Mouse (Mus musculus) lung, postnatal 0 days (tissue): Measurements from ENCODE around the gene Bcdin3d. TPM values are rescaled to one million over a fixed set of nuclear protein-coding genes. Genes with fewer than 3 reads are reported as not detected.

Experiments
- ATAC-seq: fragments of 200-750 bp; cut with Nextera tagmentation; 2 replicates; pipeline ENCODE4 v1.8.0; 2017; ENCODE audit warnings: moderate library complexity
- DNase-seq: peaks from one replicate; pipeline ENCODE4 v3.0.0-alpha.2; 2016; ENCODE audit warnings: low spot score
- H3K27ac ChIP-seq: fragments of 300-500 bp; sonication (generic); 2 replicates; pipeline ENCODE4 v1.5.1; 2014; ENCODE audit warnings: antibody characterized with exemption, mild to moderate bottlenecking, low read length, mixed read lengths
- H3K27me3 ChIP-seq: fragments of 300-500 bp; sonication (generic); replicated peaks from 2 replicates; pipeline ENCODE4 v1.6.1; 2014; ENCODE audit warnings: low read length, mixed read lengths; ENCODE audit not compliant: insufficient read depth
- H3K36me3 ChIP-seq: fragments of 300-500 bp; sonication (generic); 2 replicates; pipeline ENCODE4 v1.6.1; 2014; ENCODE audit warnings: low read length, mixed read lengths; ENCODE audit not compliant: insufficient read depth
- H3K4me1 ChIP-seq: fragments of 300-500 bp; sonication (generic); 2 replicates; pipeline ENCODE4 v1.6.1; 2014; ENCODE audit warnings: antibody characterized with exemption, low read depth, low read length, mixed read lengths; ENCODE audit not compliant: insufficient read depth
- H3K4me2 ChIP-seq: fragments of 300-500 bp; sonication (generic); replicated peaks from 2 replicates; pipeline ENCODE4 v1.6.1; 2014; ENCODE audit warnings: low read depth, mild to moderate bottlenecking, low read length, moderate library complexity, mixed read lengths
- H3K4me3 ChIP-seq: fragments of 300-500 bp; sonication (generic); 2 replicates; pipeline ENCODE4 v1.5.1; 2014; ENCODE audit warnings: low read depth, low read length
- H3K9ac ChIP-seq: fragments of 300-500 bp; sonication (generic); replicated peaks from 2 replicates; pipeline ENCODE4 v1.6.1; 2014; ENCODE audit warnings: low read depth, mild to moderate bottlenecking
- H3K9me3 ChIP-seq: fragments of 300-500 bp; sonication (generic); 2 replicates; pipeline ENCODE4 v1.6.1; 2016; ENCODE audit warnings: low read length, mixed read lengths
- CTCF ChIP-seq: IDR thresholded peaks from 2 replicates; pipeline ENCODE4 v1.5.1; 2016; ENCODE audit warnings: antibody characterized with exemption, mild to moderate bottlenecking
- EP300 ChIP-seq: IDR thresholded peaks from 2 replicates; pipeline ENCODE4 v1.6.1; 2016; ENCODE audit warnings: antibody characterized with exemption, mild to moderate bottlenecking, control low read depth
- WGBS: fragments of 180-500 bp; shearing (Covaris S2); extraction: QIAGEN DNeasy Blood & Tissue Kit; methylation state at CpG from one replicate; pipeline ENCODE4 v1.1.7; 2014; 5-methylcytosine and 5-hydroxymethylcytosine counted together
- polyA plus RNA-seq: library from polyadenylated mRNA; unstranded; fragments of >200 nt; fragmentation: Nextera tagmentation; extraction: Ambion mirVana; gene quantifications from 2 replicates; pipeline ENCODE4 v1.2.1, GENCODE M21; 2015

The Bcdin3d gene
- polyA plus RNA-seq, 1 experiment from 2014 or later: 11.5 TPM

DNA sequence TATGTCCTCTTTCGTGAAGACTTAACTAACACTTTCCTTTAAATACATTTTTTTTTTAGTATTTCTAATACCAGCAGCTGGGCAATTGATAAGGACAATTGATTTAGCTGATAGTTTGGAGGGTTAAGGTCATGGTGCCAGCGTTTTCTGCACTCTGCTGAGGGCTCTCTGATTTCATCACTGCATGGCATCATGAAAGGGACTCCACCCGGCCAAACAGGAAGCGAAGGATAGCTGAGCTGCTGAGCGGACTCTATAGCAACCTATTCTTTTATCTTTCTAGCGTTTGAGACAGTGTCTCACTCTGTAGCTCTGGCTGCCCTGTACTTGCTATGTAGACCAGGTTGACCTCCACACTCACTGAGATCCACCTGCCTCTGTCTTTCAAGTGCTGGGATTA lies 10.2 kb upstream of the Bcdin3d start:
- ATAC-seq: no peak
- no peaks in the 10 kb centered on the region for H3K4me1 ChIP-seq
- H3K4me2 ChIP-seq: no peak overlapping the region
- H3K9ac ChIP-seq: no peak overlapping the region
- DNase-seq: no peak
- no peaks in the 10 kb centered on the region for H3K27me3 ChIP-seq
- no peak for TF ChIP-seq CTCF
- no peak for TF ChIP-seq EP300
- H3K27ac ChIP-seq: no peak overlapping the region
- no peaks in the 10 kb centered on the region for H3K9me3 ChIP-seq
- H3K36me3 ChIP-seq: no peaks in the 10 kb centered on the region
- 51% methylated on average over 6 of the region's 6 CpGs for WGBS
- H3K4me3 ChIP-seq: no peak overlapping the region

DNA sequence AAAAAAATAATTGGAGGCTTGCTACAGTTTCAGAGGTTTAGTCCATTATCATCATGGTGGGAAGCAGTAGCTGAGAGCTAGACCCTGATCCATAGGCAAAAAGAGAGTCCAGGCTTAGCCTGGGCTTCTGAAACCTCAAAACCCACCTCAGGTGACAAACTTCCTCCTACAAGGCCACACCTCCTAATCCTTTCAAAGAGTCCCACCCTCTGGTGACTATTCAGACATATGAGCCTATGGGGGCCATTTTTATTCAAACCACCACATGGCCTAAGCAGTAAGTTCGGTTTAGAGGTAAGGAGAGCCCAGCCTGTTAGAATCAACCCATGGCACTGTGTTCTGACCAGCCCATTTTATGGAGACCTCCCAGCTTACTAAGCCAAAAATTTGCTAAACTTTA lies 1.3 kb upstream of the Bcdin3d start:
- WGBS: 71% methylated on average over 1 of the region's 1 CpGs

GRCm38 (mm10) chr15:99473801-99474575 lies 542 bp downstream of the Bcdin3d start:
- peaks cover 4% of the 10 kb centered on the region; the same call in 1 of the 2 replicates for H3K4me1 ChIP-seq
- H3K27me3 ChIP-seq: no peaks in the 10 kb centered on the region
- H3K36me3 ChIP-seq: no peaks in the 10 kb centered on the region
- peak overlapping the region; percentile 79 for H3K4me3 ChIP-seq
- peak overlapping the region; percentile 76 for H3K9ac ChIP-seq
- ATAC-seq: peak; percentile 82
- no peaks in the 10 kb centered on the region for H3K9me3 ChIP-seq
- TF ChIP-seq EP300 (no peak; the same call in 1 of the 2 replicates), CTCF (no peak)
- peak overlapping the region; percentile 88 for H3K27ac ChIP-seq
- 3% methylated on average over 30 of the region's 38 CpGs for WGBS
- H3K4me2 ChIP-seq: peak overlapping the region; percentile 89
- peak; percentile 92 for DNase-seq

More for the DNA sequence above, 1.3 kb upstream of the Bcdin3d start:
- H3K9ac ChIP-seq: no peak overlapping the region
- no peak overlapping the region for H3K27ac ChIP-seq
- TF ChIP-seq EP300 (no peak), CTCF (no peak)
- DNase-seq: no peak
- no peak overlapping the region for H3K4me2 ChIP-seq
- peaks cover 4% of the 10 kb centered on the region; the same call in 1 of the 2 replicates for H3K4me1 ChIP-seq
- no peaks in the 10 kb centered on the region for H3K9me3 ChIP-seq
- no peak overlapping the region for H3K4me3 ChIP-seq
- no peak for ATAC-seq
- no peaks in the 10 kb centered on the region for H3K36me3 ChIP-seq
- H3K27me3 ChIP-seq: no peaks in the 10 kb centered on the region

- TF ChIP-seq CTCF (no peak), EP300 (no peak)
- Histone ChIP-seq H3K27ac (no peak overlapping the region), H3K9ac (no peak overlapping the region), H3K4me3 (no peak overlapping the region), H3K27me3 (no peaks in the 10 kb centered on the region), H3K4me2 (no peak overlapping the region), H3K36me3 (no peaks in the 10 kb centered on the region), H3K4me1 (peaks cover 4% of the 10 kb centered on the region; the same call in 1 of the 2 replicates), H3K9me3 (no peaks in the 10 kb centered on the region)
- ATAC-seq: no peak
- WGBS: 84% methylated on average over 7 of the region's 7 CpGs
- DNase-seq: no peak
Observed at GRCm38 (mm10) chr15:99472972-99473371, 1.6 kb downstream of the Bcdin3d start.

- DNase-seq: no peak
- no peak overlapping the region for H3K9ac ChIP-seq
- WGBS: 66% methylated on average over 14 of the region's 14 CpGs
- no peaks in the 10 kb centered on the region for H3K27me3 ChIP-seq
- no peak for TF ChIP-seq EP300
- H3K36me3 ChIP-seq: no peaks in the 10 kb centered on the region
- H3K9me3 ChIP-seq: no peaks in the 10 kb centered on the region
- no peak overlapping the region for H3K4me3 ChIP-seq
- H3K4me1 ChIP-seq: peaks cover 4% of the 10 kb centered on the region; the same call in 1 of the 2 replicates
- H3K27ac ChIP-seq: no peak overlapping the region
- no peak overlapping the region for H3K4me2 ChIP-seq
- ATAC-seq: no peak
Observed at GRCm38 (mm10) chr15:99471677-99472063, 2.9 kb downstream of the Bcdin3d start.

DNA sequence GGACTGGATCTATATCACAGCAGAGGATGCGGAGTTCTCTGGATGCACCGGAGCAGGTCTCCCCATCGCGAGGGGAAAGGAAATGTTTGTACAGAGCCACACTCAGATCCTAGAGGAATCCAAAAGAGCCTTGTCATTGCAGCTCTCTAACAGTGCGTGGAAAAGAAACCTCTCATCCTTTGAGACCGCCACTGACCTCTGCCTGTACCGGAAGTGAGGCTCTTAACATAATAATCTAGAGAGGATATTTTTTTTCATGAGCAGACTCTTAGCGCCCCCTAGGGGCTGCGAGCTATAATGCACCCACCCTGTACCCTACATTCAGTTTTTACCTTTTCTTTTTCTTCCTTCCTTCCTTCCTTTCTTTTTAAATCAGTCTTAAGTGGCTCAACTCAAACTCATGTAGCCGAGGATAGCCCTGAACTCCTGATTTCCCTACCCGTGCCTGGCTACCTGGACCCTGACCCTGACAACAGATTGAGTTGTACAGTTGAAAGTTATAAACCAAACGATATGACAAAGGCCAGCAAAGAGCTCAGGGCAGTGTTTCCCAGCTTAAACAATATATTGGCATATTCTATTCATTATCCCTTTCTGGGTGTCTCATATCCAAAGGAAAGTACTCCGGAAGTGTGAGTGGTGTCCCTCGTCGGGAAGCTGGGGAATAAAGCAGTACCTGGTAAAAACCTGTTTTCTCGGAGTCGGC lies 3.4 kb downstream of the Bcdin3d start:
- TF ChIP-seq EP300 (peak; percentile 34; the same call in 1 of the 2 replicates), CTCF (peak; percentile 83)
- Histone ChIP-seq H3K9ac (no peak overlapping the region), H3K4me1 (peaks cover 4% of the 10 kb centered on the region; the same call in 1 of the 2 replicates), H3K36me3 (no peaks in the 10 kb centered on the region), H3K27me3 (no peaks in the 10 kb centered on the region), H3K9me3 (no peaks in the 10 kb centered on the region), H3K4me2 (peak overlapping the region; percentile 20; the same call in 1 of the 2 replicates), H3K4me3 (no peak overlapping the region), H3K27ac (no peak overlapping the region)
- DNase-seq (peak; percentile 85), ATAC-seq (peak; percentile 20; the same call in 1 of the 2 replicates)
- 49% methylated on average over 17 of the region's 17 CpGs for WGBS
